Mouse (Mus musculus) kidney, adult 2 months (tissue): Measurements from ENCODE around the gene Maml2.

Experiments
- CTCF ChIP-seq: fragments of 200-500 bp; conservative IDR thresholded peaks from 2 replicates; pipeline ENCODE4 v1.5.1; 2011; ENCODE audit warnings: low read depth, mild to moderate bottlenecking, control low read depth, low read length, moderate library complexity, mixed read lengths; ENCODE audit not compliant: insufficient read depth, insufficient read length
- POLR2A ChIP-seq: fragments of 200-500 bp; IDR thresholded peaks from one replicate; pipeline ENCODE4 v1.6.1; 2011; ENCODE audit warnings: low read depth, low read length, control low read depth

- TF ChIP-seq CTCF (no peak), POLR2A (no peak)
These were observed 227.3 kb downstream of the Maml2 start for GRCm38 (mm10) chr9:13525075-13525474.
